Mouse (Mus musculus): Measurements from ENCODE around the gene Ilk. TPM values are rescaled to one million over a fixed set of nuclear protein-coding genes. Genes with fewer than 3 reads are reported as not detected.
"Not testable (repeated sequence)": the region's sequence is repeated elsewhere in the genome, so short reads cannot be mapped to it uniquely, and the experiment has no call there.

Gene Ilk
- polyA plus RNA-seq, 1 experiment from 2014 or later, result 103 TPM

DNA sequence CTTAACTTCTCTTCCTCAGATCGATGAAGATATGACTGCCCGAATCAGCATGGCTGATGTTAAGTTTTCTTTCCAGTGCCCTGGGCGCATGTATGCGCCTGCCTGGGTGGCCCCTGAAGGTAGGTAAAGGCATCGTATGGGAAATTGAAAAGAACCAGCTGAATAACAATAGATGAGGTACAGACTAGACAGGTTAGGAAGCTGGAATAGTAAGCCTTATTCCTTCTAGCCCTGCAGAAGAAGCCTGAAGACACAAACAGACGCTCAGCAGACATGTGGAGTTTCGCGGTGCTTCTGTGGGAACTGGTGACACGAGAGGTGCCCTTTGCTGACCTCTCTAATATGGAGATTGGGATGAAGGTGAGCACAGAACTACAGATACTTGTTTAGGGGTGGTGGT, 5.6 kb downstream of the Ilk start:
- TF ChIP-seq EP300 (IDR thresholded peaks at IDR 0.05; ENCODE audit: low read depth), result no peak
- no peak for TF ChIP-seq CTCF (IDR thresholded peaks at IDR 0.05; ENCODE audit: low read depth)
- H3K4me3 ChIP-seq (ENCODE audit: low read depth, low read length), result no peak overlapping the region
- ATAC-seq, result no peak
- H3K27me3 ChIP-seq (ENCODE audit: insufficient read depth, low read length), result no peaks in the 10 kb centered on the region
- H3K9ac ChIP-seq (replicated peaks), result no peak overlapping the region
- no peak overlapping the region for H3K4me2 ChIP-seq (ENCODE audit: low read depth, low read length)
- 92% methylated on average over 9 of the region's 9 CpGs for WGBS (ENCODE audit: insufficient replicate concordance)
- no peak overlapping the region for H3K27ac ChIP-seq (ENCODE audit: low read depth)
- peaks cover 36% of the 10 kb centered on the region for H3K36me3 ChIP-seq (replicated peaks; ENCODE audit: insufficient read depth, low read length)
- DNase-seq, result no peak
- H3K9me3 ChIP-seq (ENCODE audit: low read length), result no peaks in the 10 kb centered on the region
- H3K4me1 ChIP-seq (ENCODE audit: insufficient read depth), result peaks cover 29% of the 10 kb centered on the region

DNA sequence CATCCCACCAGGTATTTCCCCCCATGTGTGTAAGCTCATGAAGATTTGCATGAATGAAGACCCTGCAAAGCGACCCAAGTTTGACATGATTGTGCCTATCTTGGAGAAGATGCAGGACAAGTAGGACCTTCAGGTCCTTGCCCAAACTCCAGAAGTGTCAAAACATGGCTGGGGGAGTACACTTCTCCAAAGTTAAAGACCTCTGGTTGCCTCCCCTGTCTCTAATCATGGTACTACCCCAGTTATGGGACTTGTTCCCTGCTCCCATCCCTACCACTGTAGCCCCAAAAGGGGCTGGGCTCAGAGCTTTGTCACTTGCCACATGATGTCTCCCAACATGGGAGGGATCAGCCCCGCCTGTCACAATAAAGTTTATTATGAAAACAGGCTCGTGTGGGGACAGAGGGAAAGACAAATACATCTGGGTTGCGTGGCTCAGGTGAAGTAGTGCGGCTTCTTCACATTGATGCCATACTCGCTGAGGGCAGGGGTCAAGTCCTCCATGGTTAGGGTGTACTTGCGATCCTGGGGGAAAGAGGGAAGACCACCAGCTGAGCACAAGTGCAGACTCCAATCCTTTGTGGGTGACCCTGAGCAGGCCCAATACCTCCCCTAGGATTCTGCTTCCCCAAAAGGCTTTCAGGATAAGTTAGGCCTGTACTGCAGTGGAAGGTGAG, 6.3 kb downstream of the Ilk start:
- not testable (repeated sequence) for H3K27me3 ChIP-seq (ENCODE audit: insufficient read depth, low read length); H3K9ac ChIP-seq (replicated peaks); ATAC-seq; H3K4me2 ChIP-seq (ENCODE audit: low read depth, low read length); DNase-seq; H3K9me3 ChIP-seq (ENCODE audit: low read length); H3K27ac ChIP-seq (ENCODE audit: low read depth); H3K4me3 ChIP-seq (ENCODE audit: low read depth, low read length)
- 82% methylated on average over 7 of the region's 7 CpGs for WGBS (ENCODE audit: insufficient replicate concordance)
- H3K36me3 ChIP-seq (replicated peaks; ENCODE audit: insufficient read depth, low read length), result peaks cover 36% of the 10 kb centered on the region
- H3K4me1 ChIP-seq (ENCODE audit: insufficient read depth), result peaks cover 26% of the 10 kb centered on the region

- H3K9me3 ChIP-seq (ENCODE audit: low read length); ATAC-seq; H3K27me3 ChIP-seq (ENCODE audit: insufficient read depth, low read length): not testable (repeated sequence)
- Histone ChIP-seq H3K9ac (replicated peaks) (peak overlapping the region; percentile 98), H3K27ac (ENCODE audit: low read depth) (peak overlapping the region; percentile 90), H3K36me3 (replicated peaks; ENCODE audit: insufficient read depth, low read length) (peaks cover 39% of the 10 kb centered on the region), H3K4me3 (ENCODE audit: low read depth, low read length) (peak overlapping the region; percentile 98), H3K4me2 (ENCODE audit: low read depth, low read length) (peak overlapping the region; percentile 97), H3K4me1 (ENCODE audit: insufficient read depth) (peaks cover 19% of the 10 kb centered on the region)
- peak; percentile 12 for DNase-seq
- 30% methylated on average over 20 of the region's 20 CpGs for WGBS (ENCODE audit: insufficient replicate concordance)
Measured at GRCm38 (mm10) chr7:105743246-105743925, 7.0 kb downstream of the Ilk start.

DNA sequence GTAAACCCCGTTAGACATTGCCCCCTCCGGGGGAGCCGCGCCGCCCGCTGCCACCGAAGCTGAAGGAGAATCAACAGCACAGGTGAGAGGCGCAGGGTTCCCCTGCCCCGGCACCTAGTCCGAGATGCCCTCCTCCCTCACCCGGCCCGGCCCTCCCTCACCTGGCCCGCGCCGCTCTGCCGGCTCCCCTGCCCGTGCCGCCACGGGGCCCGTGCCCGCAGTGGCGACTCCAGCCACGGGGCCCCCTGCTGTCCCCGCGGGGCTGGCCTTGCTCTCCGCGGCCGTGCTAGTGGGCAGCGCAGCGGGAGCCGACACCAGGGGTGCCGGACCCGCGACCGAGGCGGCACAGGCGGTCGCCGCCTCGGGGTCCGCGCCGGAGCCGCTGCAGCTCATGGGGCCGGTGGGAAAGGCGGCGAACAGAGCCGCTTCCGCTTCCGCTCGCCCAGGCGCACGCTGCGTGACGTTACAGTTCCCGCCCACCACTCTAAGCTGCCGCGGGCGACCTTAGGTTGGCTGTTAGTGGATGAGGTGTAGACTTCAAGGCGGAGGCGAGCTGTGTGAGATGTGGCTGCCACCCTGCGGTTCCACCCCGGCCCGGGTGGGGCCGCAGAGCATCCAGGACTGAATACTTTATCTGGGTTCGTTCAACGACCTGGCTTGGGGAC, 7.7 kb downstream of the Ilk start, which contains the start of gene Taf10:
Gene Taf10 (minus strand): TSS at position 436 of the 665 bp plus-strand sequence.
- TF ChIP-seq EP300 (IDR thresholded peaks at IDR 0.05; ENCODE audit: low read depth), result peak; percentile 36; the same call in 1 of the 2 replicates
- TF ChIP-seq CTCF (IDR thresholded peaks at IDR 0.05; ENCODE audit: low read depth), result peak; percentile 70
- Histone ChIP-seq H3K4me1 (ENCODE audit: insufficient read depth) (peaks cover 12% of the 10 kb centered on the region), H3K36me3 (replicated peaks; ENCODE audit: insufficient read depth, low read length) (peaks cover 44% of the 10 kb centered on the region), H3K4me2 (ENCODE audit: low read depth, low read length) (peak within 1 kb of the TSS; percentile 97), H3K4me3 (ENCODE audit: low read depth, low read length) (peak within 1 kb of the TSS; percentile 98), H3K27me3 (ENCODE audit: insufficient read depth, low read length) (no peaks in the 10 kb centered on the region), H3K9me3 (ENCODE audit: low read length) (no peaks in the 10 kb centered on the region), H3K9ac (replicated peaks) (peak within 1 kb of the TSS; percentile 98), H3K27ac (ENCODE audit: low read depth) (peak within 1 kb of the TSS; percentile 90)
- DNase-seq (peak; percentile 92), ATAC-seq (peak; percentile 99)
- under 1% methylated on average over 57 of the region's 67 CpGs for WGBS (ENCODE audit: insufficient replicate concordance)

GRCm38 (mm10) chr7:105747776-105748175, 11.4 kb downstream of the Ilk start:
- H3K9ac ChIP-seq (replicated peaks), result no peak overlapping the region
- H3K4me2 ChIP-seq (ENCODE audit: low read depth, low read length), result no peak overlapping the region
- WGBS (ENCODE audit: insufficient replicate concordance), result 77% methylated on average over 2 of the region's 2 CpGs
- DNase-seq (no peak), ATAC-seq (no peak)
- peaks cover 18% of the 10 kb centered on the region for H3K4me1 ChIP-seq (ENCODE audit: insufficient read depth)
- H3K4me3 ChIP-seq (ENCODE audit: low read depth, low read length), result no peak overlapping the region
- H3K27ac ChIP-seq (ENCODE audit: low read depth), result no peak overlapping the region
- H3K9me3 ChIP-seq (ENCODE audit: low read length), result no peaks in the 10 kb centered on the region
- no peaks in the 10 kb centered on the region for H3K27me3 ChIP-seq (ENCODE audit: insufficient read depth, low read length)
- H3K36me3 ChIP-seq (replicated peaks; ENCODE audit: insufficient read depth, low read length), result peaks cover 24% of the 10 kb centered on the region
- no peak for TF ChIP-seq CTCF (IDR thresholded peaks at IDR 0.05; ENCODE audit: low read depth)
- no peak for TF ChIP-seq EP300 (IDR thresholded peaks at IDR 0.05; ENCODE audit: low read depth)

Measured in liver, postnatal 0 days (tissue).